Comparison of ENCODE assay signal across 11 mouse cellular contexts in the genomic region with DNA sequence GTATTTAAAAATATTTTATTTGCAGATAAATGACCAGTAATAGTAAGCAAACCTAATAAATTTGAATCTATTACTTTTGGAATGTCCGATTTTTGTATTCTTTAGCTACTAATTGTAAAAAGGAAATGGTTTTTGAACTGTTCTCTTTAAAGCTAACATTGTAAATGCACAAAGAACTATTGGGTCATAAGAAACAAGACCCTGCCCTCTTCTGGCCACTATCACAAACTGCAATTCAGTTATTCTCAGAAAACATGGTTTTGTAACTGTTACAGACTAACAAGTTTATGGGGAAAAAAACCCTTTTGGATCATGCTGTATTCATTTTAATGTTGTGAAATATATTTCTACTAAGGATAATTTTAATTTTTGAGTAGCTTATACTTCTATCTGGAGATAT. TPM values are rescaled to one million over a fixed set of nuclear protein-coding genes. Genes with fewer than 3 reads are reported as not detected.
DNase-seq lines count a peak whose midpoint lies in the region; ATAC-seq lines count a peak whose summit lies in the region.
"Had no signal": no experiment of that assay in that cellular context is flagged by ENCODE, and none has a peak within 500 bp of the region (broad histone marks: within the 10 kb centered on the region; RNA-seq: fewer than 3 reads in every experiment).

No protein-coding gene starts in this region.

- H3K4me3 ChIP-seq in kidney, embryonic 16.5 days (ENCODE audit: low read length), result no peak overlapping the region
- H3K4me3 ChIP-seq in midbrain, embryonic 14.5 days (replicated peaks; ENCODE audit: low read depth, low read length), result no peak overlapping the region
- H3K4me3 ChIP-seq in midbrain, embryonic 13.5 days (replicated peaks), result no peak overlapping the region
- H3K4me3 ChIP-seq: heart, embryonic 10.5 days had no signal

- peaks cover 33% of the 10 kb centered on the region for H3K27me3 ChIP-seq in kidney, embryonic 16.5 days (ENCODE audit: insufficient read depth, low read length)
- peaks cover 24% of the 10 kb centered on the region for H3K27me3 ChIP-seq in midbrain, embryonic 14.5 days (ENCODE audit: control insufficient read depth, insufficient read depth, low read length)
- H3K27me3 ChIP-seq in midbrain, embryonic 13.5 days, result peaks cover 31% of the 10 kb centered on the region

- peak; percentile 10 for DNase-seq in kidney, adult 9 months
- peak; percentile 47 for DNase-seq in midbrain, embryonic 14.5 days
- DNase-seq in MEL-GATA-1-ER (ENCODE audit: extremely low read depth, low read depth), result peak; percentile 15
- no peak for DNase-seq in heart, postnatal 14 days
- DNase-seq in gastrocnemius, postnatal 25 days, result no peak
- DNase-seq: kidney, postnatal 4 days had no signal

- peaks cover 9% of the 10 kb centered on the region for H3K4me1 ChIP-seq in kidney, embryonic 16.5 days (ENCODE audit: insufficient read depth, low read length)
- H3K4me1 ChIP-seq in midbrain, embryonic 14.5 days (ENCODE audit: control insufficient read depth, insufficient read depth, low read length), result peaks cover 11% of the 10 kb centered on the region; the same call in 1 of the 2 replicates
- H3K4me1 ChIP-seq in midbrain, embryonic 13.5 days (replicated peaks), result peaks cover 12% of the 10 kb centered on the region
- H3K4me1 ChIP-seq: heart, embryonic 10.5 days had no signal

- H3K27ac ChIP-seq in kidney, embryonic 16.5 days (ENCODE audit: low read length), result no peak overlapping the region
- no peak overlapping the region for H3K27ac ChIP-seq in midbrain, embryonic 14.5 days (replicated peaks; ENCODE audit: low read depth, low read length)
- no peak overlapping the region for H3K27ac ChIP-seq in midbrain, embryonic 13.5 days
- H3K27ac ChIP-seq: heart, embryonic 10.5 days had no signal

- ATAC-seq in kidney, embryonic 16.5 days (ENCODE audit: low FRiP score, low TSS enrichment), result no peak
- ATAC-seq in midbrain, embryonic 14.5 days (ENCODE audit: low FRiP score, low TSS enrichment), result no peak
- ATAC-seq in midbrain, embryonic 13.5 days, result no peak
- ATAC-seq in megakaryocyte progenitor cell, adult 5-6 weeks (replicated peaks; ENCODE audit: poor library complexity), result peak; percentile 52
- ATAC-seq: hindbrain, embryonic 16.5 days had no signal

- no peak overlapping the region for H3K9ac ChIP-seq in kidney, embryonic 16.5 days (replicated peaks; ENCODE audit: low read length)
- no peak overlapping the region for H3K9ac ChIP-seq in midbrain, embryonic 14.5 days (replicated peaks; ENCODE audit: low read length)
- no peak overlapping the region for H3K9ac ChIP-seq in midbrain, embryonic 13.5 days (replicated peaks)

- no peak overlapping the region for H3K4me2 ChIP-seq in kidney, embryonic 16.5 days (replicated peaks; ENCODE audit: low read depth, low read length)
- no peak overlapping the region for H3K4me2 ChIP-seq in midbrain, embryonic 14.5 days (ENCODE audit: low read length)
- H3K4me2 ChIP-seq in midbrain, embryonic 13.5 days (replicated peaks), result no peak overlapping the region

- WGBS in kidney, embryonic 16.5 days, result 20% methylated on average over 1 of the region's 1 CpGs
- WGBS in midbrain, embryonic 14.5 days, result 35% methylated on average over 1 of the region's 1 CpGs
- 26% methylated on average over 1 of the region's 1 CpGs for WGBS in midbrain, embryonic 13.5 days

- intact Hi-C loops in heart, postnatal 14 days (cut with DNase I), result loop anchor here (2.0 to 5.0 kb wide), 2 partner anchors 115 to 160 kb away; no protein-coding TSS in a partner anchor

- no peaks in the 10 kb centered on the region for H3K9me3 ChIP-seq in kidney, embryonic 16.5 days (ENCODE audit: low read length)
- no peaks in the 10 kb centered on the region for H3K9me3 ChIP-seq in midbrain, embryonic 14.5 days (ENCODE audit: control insufficient read depth, low read length)
- H3K9me3 ChIP-seq in midbrain, embryonic 13.5 days, result no peaks in the 10 kb centered on the region
- H3K9me3 ChIP-seq: heart, embryonic 10.5 days had no signal

- H3K36me3 ChIP-seq in kidney, embryonic 16.5 days (ENCODE audit: insufficient read depth, low read length), result no peaks in the 10 kb centered on the region
- H3K36me3 ChIP-seq in midbrain, embryonic 14.5 days (ENCODE audit: control insufficient read depth, insufficient read depth, low read length), result no peaks in the 10 kb centered on the region
- no peaks in the 10 kb centered on the region for H3K36me3 ChIP-seq in midbrain, embryonic 13.5 days
- H3K36me3 ChIP-seq: heart, embryonic 10.5 days had no signal

RNA-seq across cellular contexts. Expression of gene Dmrta1, which starts 13.5 kb away (rescaled TPM):
- polyA plus RNA-seq in kidney, embryonic 16.5 days (2015; fragmentation: Nextera tagmentation; extraction: Ambion mirVana), result 0.27 TPM in 1 of 2 replicates, not detected in the other
- 0.22 and 0.34 TPM in 2 replicates for polyA plus RNA-seq in midbrain, embryonic 14.5 days (2014; fragmentation: Nextera tagmentation; extraction: Ambion mirVana)
- 0.48 and 0.69 TPM in 2 replicates for polyA plus RNA-seq in midbrain, embryonic 13.5 days (2015; fragmentation: Nextera tagmentation; extraction: Ambion mirVana)
- total RNA-seq in megakaryocyte progenitor cell, adult 5-6 weeks (2015), result not detected in 2 replicates
- 0.07 TPM in 1 of 2 replicates, not detected in the other for total RNA-seq in megakaryocyte progenitor cell, adult 5-6 weeks (2017)
- not detected for total RNA-seq in heart, postnatal 14 days (2021)
- total RNA-seq in gastrocnemius, postnatal 25 days (2021), result not detected

Comparison
In these comparisons a context has a peak if more than half of its experiments do, and no peak if none do; other contexts are left out.
1. DNase-seq: peak in kidney, adult 9 months (single experiment), midbrain, embryonic 14.5 days (single experiment) and MEL-GATA-1-ER (single experiment); none in heart, postnatal 14 days (0 of 2) and gastrocnemius, postnatal 25 days (single experiment).